Mouse (Mus musculus) MEL (cell line): ENCODE measurements at regions not wholly inside any gene's neighbourhood (a gene's known extent, or its start where the extent isn't known, plus 50 kb on each side); places are given as distances from the start of the nearest gene placed in this dataset.

Experiments used
- DNase-seq: peaks from one replicate; pipeline ENCODE4 v3.0.0; 2011; ENCODE audit warnings: low read depth, low spot score
- H3K27ac ChIP-seq: 2 replicates; pipeline ENCODE4 v1.5.1; 2012; ENCODE audit warnings: low read depth, mild to moderate bottlenecking, control low read depth, low read length, moderate library complexity; ENCODE audit not compliant: control insufficient read depth
- H3K27me3 ChIP-seq, 2 experiments: fragments of 150-350 bp in 1 of 2; sonication (generic) in 1 of 2; 2 replicates each; pipeline ENCODE4 v1.6.1; 2012; ENCODE audit warnings: low read length in 2 of 2, mild to moderate bottlenecking in 2 of 2, improper control_type of control experiment in 1 of 2, moderate library complexity in 1 of 2; ENCODE audit not compliant: insufficient read depth in 2 of 2, control insufficient read depth in 1 of 2
- H3K36me3 ChIP-seq, 2 experiments: 2 replicates each; pipeline ENCODE4 v1.6.1; 2012 to 2014; ENCODE audit warnings: low read length in 2 of 2, improper control_type of control experiment in 1 of 2, inconsistent platforms in 1 of 2, mild to moderate bottlenecking in 1 of 2; ENCODE audit not compliant: insufficient read depth in 2 of 2, control insufficient read depth in 1 of 2
- H3K4me1 ChIP-seq, 2 experiments: fragments of 150-350 bp in 1 of 2; sonication (generic) in 1 of 2; 2 replicates each; pipeline ENCODE4 v1.6.1; 2012; ENCODE audit warnings: low read length in 2 of 2, improper control_type of control experiment in 1 of 2, mild to moderate bottlenecking in 1 of 2; ENCODE audit not compliant: insufficient read depth in 2 of 2, control insufficient read depth in 1 of 2
- H3K4me3 ChIP-seq, 2 experiments: fragments of 150-350 bp in 1 of 2; sonication (generic) in 1 of 2; 2 replicates each; pipeline ENCODE4 v1.5.1; 2012; ENCODE audit warnings: low read depth in 2 of 2, low read length in 2 of 2, mild to moderate bottlenecking in 2 of 2, moderate library complexity in 2 of 2, control low read depth in 1 of 2, improper control_type of control experiment in 1 of 2; ENCODE audit not compliant: control insufficient read depth in 1 of 2, insufficient read depth in 1 of 2
- H3K79me2 ChIP-seq: 2 replicates; pipeline ENCODE4 v1.6.1; 2012; ENCODE audit warnings: mild to moderate bottlenecking, low read length, moderate library complexity; ENCODE audit not compliant: control insufficient read depth, poor library complexity, insufficient read depth
- H3K9ac ChIP-seq: 2 replicates; pipeline ENCODE4 v1.6.1; 2012; ENCODE audit warnings: low read depth, mild to moderate bottlenecking, control low read depth, low read length, moderate library complexity; ENCODE audit not compliant: control insufficient read depth, poor library complexity, severe bottlenecking
- H3K9me3 ChIP-seq: fragments of 150-350 bp; sonication (generic); replicated peaks from 2 replicates; pipeline ENCODE4 v1.6.1; 2012; ENCODE audit warnings: mild to moderate bottlenecking, low read length, improper control_type of control experiment, moderate library complexity; ENCODE audit not compliant: insufficient read depth
- BHLHE40 ChIP-seq: IDR thresholded peaks from 2 replicates; pipeline ENCODE4 v1.6.1; 2012; ENCODE audit warnings: low read depth, mild to moderate bottlenecking, inconsistent platforms, low read length, improper control_type of control experiment, borderline replicate concordance
- CTCF ChIP-seq, 3 experiments: IDR thresholded peaks in 2 of 3; conservative IDR thresholded peaks in 1 of 3; 2 replicates each; pipeline ENCODE4 v1.5.1; 2011 to 2012; ENCODE audit warnings: low read length in 3 of 3, low read depth in 2 of 3, mild to moderate bottlenecking in 2 of 3, improper control_type of control experiment in 1 of 3, inconsistent platforms in 1 of 3, mixed read lengths in 1 of 3, moderate library complexity in 1 of 3; ENCODE audit not compliant: control insufficient read depth in 1 of 3, insufficient read depth in 1 of 3, poor library complexity in 1 of 3, severe bottlenecking in 1 of 3
- E2F4 ChIP-seq: IDR thresholded peaks from 2 replicates; pipeline ENCODE4 v1.6.1; 2011; ENCODE audit warnings: low read depth, low read length, improper control_type of control experiment, borderline replicate concordance
- ELF1 ChIP-seq: IDR thresholded peaks from 2 replicates; pipeline ENCODE4 v1.6.1; 2014; ENCODE audit warnings: low read depth, mild to moderate bottlenecking, inconsistent platforms, low read length, improper control_type of control experiment, moderate library complexity
- EP300 ChIP-seq, 2 experiments: IDR thresholded peaks; 2 replicates each; pipeline ENCODE4 v1.6.1; 2011; ENCODE audit warnings: improper control_type of control experiment in 2 of 2, low read length in 2 of 2, low read depth in 1 of 2, mild to moderate bottlenecking in 1 of 2
- ETS1 ChIP-seq: IDR thresholded peaks from 2 replicates; pipeline ENCODE4 v1.6.1; 2012; ENCODE audit warnings: low read depth, mild to moderate bottlenecking, inconsistent platforms, low read length, improper control_type of control experiment, moderate library complexity
- KAT2A ChIP-seq: conservative IDR thresholded peaks from 2 replicates; pipeline ENCODE4 v1.6.1; 2012; ENCODE audit warnings: low read depth, low read length, improper control_type of control experiment, inconsistent platforms
- MAFK ChIP-seq: IDR thresholded peaks from 2 replicates; pipeline ENCODE4 v1.6.1; 2011; ENCODE audit warnings: low read depth, mild to moderate bottlenecking, low read length, improper control_type of control experiment, borderline replicate concordance
- MAX ChIP-seq: IDR thresholded peaks from 2 replicates; pipeline ENCODE4 v1.6.1; 2011; ENCODE audit warnings: low read length, improper control_type of control experiment
- MAZ ChIP-seq: IDR thresholded peaks from 2 replicates; pipeline ENCODE4 v1.6.1; 2012; ENCODE audit warnings: low read depth, mild to moderate bottlenecking, inconsistent platforms, low read length, improper control_type of control experiment
- MEF2A ChIP-seq: IDR thresholded peaks from 2 replicates; pipeline ENCODE4 v1.6.1; 2014; ENCODE audit warnings: low read depth, mild to moderate bottlenecking, inconsistent platforms, low read length, improper control_type of control experiment; ENCODE audit not compliant: poor library complexity, insufficient replicate concordance, severe bottlenecking; ENCODE audit errors: extremely low read depth
- MYB ChIP-seq: IDR thresholded peaks from 2 replicates; pipeline ENCODE4 v1.6.1; 2011; ENCODE audit warnings: mild to moderate bottlenecking, low read depth, low read length, improper control_type of control experiment
- NELFE ChIP-seq: IDR thresholded peaks from 2 replicates; pipeline ENCODE4 v1.6.1; 2011; ENCODE audit warnings: low read depth, low read length, improper control_type of control experiment
- NRF1 ChIP-seq: IDR thresholded peaks from 2 replicates; pipeline ENCODE4 v1.6.1; 2014; ENCODE audit warnings: low read depth, mild to moderate bottlenecking, inconsistent platforms, low read length, improper control_type of control experiment, moderate library complexity; ENCODE audit not compliant: poor library complexity, insufficient read depth, severe bottlenecking
- POLR2A ChIP-seq, 2 experiments: IDR thresholded peaks; 2 replicates each; pipeline ENCODE4 v1.6.1; 2011 to 2012; ENCODE audit warnings: low read length in 2 of 2, mild to moderate bottlenecking in 2 of 2, control low read depth in 1 of 2, improper control_type of control experiment in 1 of 2, low read depth in 1 of 2, moderate library complexity in 1 of 2; ENCODE audit not compliant: control insufficient read depth in 1 of 2, insufficient read depth in 1 of 2, poor library complexity in 1 of 2
- POLR2AphosphoS2 ChIP-seq: IDR thresholded peaks from 2 replicates; pipeline ENCODE4 v1.6.1; 2011; ENCODE audit warnings: low read length, improper control_type of control experiment
- RAD21 ChIP-seq: IDR thresholded peaks from 2 replicates; pipeline ENCODE4 v1.6.1; 2011; ENCODE audit warnings: mild to moderate bottlenecking, low read depth, low read length, improper control_type of control experiment
- RCOR1 ChIP-seq: IDR thresholded peaks from 2 replicates; pipeline ENCODE4 v1.6.1; 2012; ENCODE audit warnings: low read depth, mild to moderate bottlenecking, inconsistent platforms, low read length, improper control_type of control experiment
- SIN3A ChIP-seq: IDR thresholded peaks from 2 replicates; pipeline ENCODE4 v1.6.1; 2012; ENCODE audit warnings: low read length, improper control_type of control experiment, inconsistent platforms
- TAL1 ChIP-seq: IDR thresholded peaks from 2 replicates; pipeline ENCODE4 v1.6.1; 2012; ENCODE audit warnings: mild to moderate bottlenecking, inconsistent platforms, low read length, moderate library complexity, mixed read lengths
- TCF12 ChIP-seq: IDR thresholded peaks from 2 replicates; pipeline ENCODE4 v1.6.1; 2014; ENCODE audit warnings: low read depth, mild to moderate bottlenecking, inconsistent platforms, low read length, improper control_type of control experiment, moderate library complexity
- ZC3H11A ChIP-seq: IDR thresholded peaks from 2 replicates; pipeline ENCODE4 v1.6.1; 2012; ENCODE audit warnings: low read depth, mild to moderate bottlenecking, inconsistent platforms, low read length, improper control_type of control experiment
- ZMIZ1 ChIP-seq: IDR thresholded peaks from 2 replicates; pipeline ENCODE4 v1.6.1; 2012; ENCODE audit warnings: low read depth, mild to moderate bottlenecking, inconsistent platforms, low read length, improper control_type of control experiment, moderate library complexity
- ZNF384 ChIP-seq: IDR thresholded peaks from 2 replicates; pipeline ENCODE4 v1.6.1; 2012; ENCODE audit warnings: low read depth, mild to moderate bottlenecking, inconsistent platforms, low read length, improper control_type of control experiment

DNA sequence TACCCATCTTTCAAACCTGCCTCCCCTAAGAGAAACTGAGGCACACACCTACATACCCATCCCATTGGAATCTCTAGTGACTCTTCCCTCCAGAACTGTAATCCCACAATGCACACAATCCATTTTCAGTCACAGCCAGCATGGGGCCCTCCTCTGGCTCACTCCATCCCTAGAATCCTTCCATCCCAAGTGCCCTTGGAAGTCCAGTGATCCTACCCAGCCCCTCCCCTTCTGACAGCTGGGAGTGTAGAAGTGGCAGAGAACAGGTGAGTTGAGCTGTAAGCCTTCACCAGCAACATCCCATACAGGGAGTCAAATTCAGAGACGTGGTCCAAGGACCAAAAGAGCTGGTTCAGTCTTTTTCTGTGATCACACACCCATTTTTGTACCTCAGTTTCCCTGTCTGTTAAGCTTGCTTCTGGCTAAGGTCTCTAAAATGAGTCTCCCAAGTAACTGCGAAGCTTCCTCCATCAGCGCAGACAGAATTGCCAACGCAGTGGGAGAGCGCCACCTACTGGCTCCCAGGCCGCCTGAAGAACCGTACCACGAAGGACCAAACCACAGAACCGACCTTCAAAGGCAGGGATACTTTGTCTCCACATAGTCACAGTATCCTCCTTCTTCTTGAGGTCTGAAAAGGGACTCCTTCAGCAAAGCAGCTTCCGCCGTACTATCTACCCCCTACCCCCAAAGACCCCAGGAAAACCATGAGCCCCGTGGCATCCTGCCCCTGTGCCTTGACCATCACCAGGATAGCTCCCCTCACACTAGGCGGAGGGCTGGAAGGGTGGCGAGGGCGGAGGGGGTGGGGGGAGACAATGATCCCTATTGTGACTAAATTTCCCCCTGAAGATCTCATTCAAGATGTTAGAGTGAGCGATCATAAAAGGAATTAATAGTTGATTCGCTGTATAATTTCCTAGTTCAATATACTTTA, 67.0 kb upstream of the Top1 start (continued):
- TF ChIP-seq CTCF (IDR thresholded peaks at IDR 0.05 in 2 of 3, conservative IDR thresholded peaks at IDR 0.05 in 1 of 3; ENCODE audit: control insufficient read depth in 1 of 3, insufficient read depth in 1 of 3, low read depth in 2 of 3, low read length in 3 of 3, poor library complexity in 1 of 3, severe bottlenecking in 1 of 3) (peak; percentile 92 to 98 (median 98)), POLR2A (IDR thresholded peaks at IDR 0.05; ENCODE audit: control insufficient read depth in 1 of 2, insufficient read depth in 1 of 2, low read depth in 1 of 2, low read length in 2 of 2, poor library complexity in 1 of 2) (no peak), ELF1 (no peak), TAL1 (no peak), E2F4 (no peak), NRF1 (no peak), SIN3A (no peak), MAX (no peak), ZMIZ1 (no peak), MEF2A (no peak), ETS1 (no peak), MYB (no peak)

DNA sequence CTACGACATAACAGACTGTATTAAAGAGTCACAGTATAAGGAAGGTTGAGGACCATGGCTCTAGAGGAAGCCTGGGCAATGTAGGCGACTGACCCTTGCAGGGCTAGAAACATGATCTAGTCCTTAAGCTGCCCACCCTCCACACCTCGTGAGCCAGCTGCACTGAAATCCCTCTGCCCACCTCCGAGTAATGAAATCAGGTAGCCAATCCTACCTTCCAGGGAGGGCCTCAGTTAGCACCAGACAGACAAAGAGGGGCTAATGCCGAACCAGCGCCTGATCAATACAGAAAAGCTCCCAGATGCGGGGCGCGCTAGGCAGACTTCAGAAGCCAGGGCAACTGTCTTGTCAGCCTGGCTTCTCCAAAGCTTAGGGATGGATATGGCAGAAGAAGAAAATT, 65.4 kb upstream of the Top1 start:
- no peaks in the 10 kb centered on the region for H3K79me2 ChIP-seq
- no peaks in the 10 kb centered on the region for H3K36me3 ChIP-seq
- no peak overlapping the region for H3K27ac ChIP-seq
- no peak overlapping the region for H3K4me3 ChIP-seq
- H3K9me3 ChIP-seq = no peaks in the 10 kb centered on the region
- DNase-seq = no peak
- no peak overlapping the region for H3K9ac ChIP-seq
- no peaks in the 10 kb centered on the region; a peak in 1 of 4 replicates for H3K4me1 ChIP-seq
- no peaks in the 10 kb centered on the region for H3K27me3 ChIP-seq
- TF ChIP-seq MEF2A (no peak), TAL1 (no peak), KAT2A (no peak)

DNA sequence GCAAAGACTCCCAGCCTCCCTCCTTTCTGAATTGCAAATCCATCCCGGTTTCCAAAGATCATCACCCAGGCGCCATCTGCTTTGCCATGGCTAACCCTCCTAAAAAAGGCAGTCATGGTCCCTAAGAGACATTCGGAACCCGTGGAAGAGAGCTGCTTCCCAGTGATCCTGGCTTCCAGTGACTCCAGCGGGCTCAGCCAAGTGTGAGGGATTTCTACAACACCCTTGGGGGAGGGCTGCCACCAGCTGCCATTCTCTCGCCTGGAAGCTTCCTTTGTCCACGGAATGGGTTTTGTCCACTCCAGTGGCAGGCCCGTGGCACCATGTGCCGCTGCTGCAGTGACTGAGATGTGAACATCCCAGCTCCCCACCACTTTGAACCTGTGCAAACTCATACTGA, 64.7 kb upstream of the Top1 start:
- Histone ChIP-seq H3K4me1 (no peaks in the 10 kb centered on the region; a peak in 1 of 4 replicates), H3K27me3 (no peaks in the 10 kb centered on the region), H3K9me3 (no peaks in the 10 kb centered on the region), H3K79me2 (no peaks in the 10 kb centered on the region), H3K4me3 (no peak overlapping the region)
- TF ChIP-seq MAX = no peak
- no peak for TF ChIP-seq NRF1
- no peak for TF ChIP-seq ZNF384
- no peak for TF ChIP-seq EP300 (IDR thresholded peaks at IDR 0.05; ENCODE audit: low read depth in 1 of 2, low read length in 2 of 2)
- TF ChIP-seq POLR2AphosphoS2 = no peak
- no peak for TF ChIP-seq ZC3H11A
- no peak for TF ChIP-seq ZMIZ1
- no peak for TF ChIP-seq RAD21
- TF ChIP-seq MAFK = no peak
- no peak for TF ChIP-seq MAZ
- no peak for TF ChIP-seq POLR2A (IDR thresholded peaks at IDR 0.05; ENCODE audit: control insufficient read depth in 1 of 2, insufficient read depth in 1 of 2, low read depth in 1 of 2, low read length in 2 of 2, poor library complexity in 1 of 2)
- TF ChIP-seq BHLHE40 = no peak
- no peak for TF ChIP-seq RCOR1
- no peak for TF ChIP-seq TCF12
- TF ChIP-seq NELFE = no peak
- TF ChIP-seq, all 39 proteins: peak for 0
- no peak overlapping the region for H3K9ac ChIP-seq
- H3K27ac ChIP-seq = no peak overlapping the region
- no peak for DNase-seq
- H3K36me3 ChIP-seq = no peaks in the 10 kb centered on the region
